Mouse (Mus musculus): Measurements from ENCODE around the gene Dus1l.
A peak's percentile ranks its signal among the peaks of the same experiment; 100 is the strongest.
"Not testable (repeated sequence)": the region's sequence is repeated elsewhere in the genome, so short reads cannot be mapped to it uniquely, and the experiment has no call there.

Gene Dus1l

DNA sequence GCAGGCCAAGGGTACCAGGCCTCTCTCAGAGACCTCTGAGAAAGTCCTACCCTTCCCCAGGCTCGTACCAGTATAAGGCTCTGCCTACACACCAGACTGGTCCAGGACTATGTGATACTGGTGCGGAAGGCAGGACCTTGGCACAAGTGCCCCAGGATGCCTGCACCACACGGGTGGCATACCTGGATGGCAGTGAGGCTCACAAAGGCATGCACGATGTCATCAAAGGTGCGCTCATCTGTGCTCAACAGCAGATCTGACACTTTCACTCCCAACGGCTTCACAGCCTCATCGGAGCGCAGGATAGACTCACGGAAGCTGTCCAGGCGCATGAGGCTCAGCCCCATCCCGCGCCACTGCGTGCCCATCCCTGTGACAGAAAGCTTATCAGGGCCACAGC, 22.0 kb upstream of the Dus1l start:
- peak; percentile 23 for DNase-seq

DNA sequence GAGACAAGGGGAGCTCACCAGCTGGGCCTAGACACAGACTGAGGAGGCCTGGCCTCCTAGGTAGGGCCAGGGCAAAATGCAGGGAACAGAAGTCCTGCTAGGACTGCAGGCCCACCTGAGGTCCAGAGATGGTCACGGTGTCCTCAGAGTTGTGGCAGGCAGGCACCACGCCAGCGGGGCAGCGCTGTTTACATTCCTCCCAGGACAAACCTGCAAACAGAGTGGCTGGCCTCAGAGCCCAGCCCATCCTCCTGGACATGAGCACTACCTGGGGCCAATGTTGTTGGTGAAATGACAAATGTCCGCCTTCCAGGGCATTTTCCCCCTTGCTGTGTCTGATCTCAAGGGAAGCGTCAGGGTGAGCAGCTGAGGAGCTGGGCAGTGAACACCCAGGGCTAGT, 21.2 kb upstream of the Dus1l start:
- DNase-seq, result peak; percentile 7

DNA sequence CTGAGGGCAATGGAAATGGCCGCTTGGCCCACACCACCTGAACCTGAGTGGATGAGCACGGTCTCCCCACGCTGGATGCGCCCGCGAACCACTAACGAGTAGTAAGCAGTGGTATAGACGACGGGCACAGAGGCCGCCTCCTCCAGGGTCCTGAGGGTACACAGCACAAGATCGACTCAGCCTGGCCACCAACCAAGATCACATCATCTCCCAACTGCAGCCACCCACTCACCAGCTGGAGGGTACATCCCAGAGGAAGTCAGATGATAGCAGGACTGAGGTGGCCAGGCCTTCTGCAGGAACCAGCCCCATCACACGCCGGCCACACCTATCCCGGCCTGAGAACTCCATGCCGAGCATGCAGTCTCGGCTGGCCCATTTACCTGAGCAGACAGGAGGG, 15.9 kb upstream of the Dus1l start:
- no peak for DNase-seq

DNA sequence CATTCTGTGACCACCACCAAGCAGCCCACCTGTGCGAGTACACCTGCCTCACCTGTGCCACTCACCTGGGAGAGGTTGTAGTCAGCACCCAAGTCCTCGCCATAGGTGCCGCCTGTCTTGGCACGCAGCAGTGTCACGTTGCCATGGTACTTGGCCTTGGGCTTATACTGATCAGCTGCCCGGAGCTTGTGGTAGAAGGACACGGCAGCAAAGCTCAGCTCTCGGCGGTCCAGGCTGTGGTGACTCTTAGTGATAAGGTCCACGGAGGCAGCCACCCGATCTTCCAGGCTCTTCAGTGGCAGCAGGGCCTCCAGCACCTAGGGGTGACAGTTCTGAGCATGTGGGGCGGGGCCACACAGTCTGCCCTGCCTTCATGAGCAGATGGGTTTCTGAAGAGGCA, 11.8 kb upstream of the Dus1l start:
- no peak for DNase-seq

DNA sequence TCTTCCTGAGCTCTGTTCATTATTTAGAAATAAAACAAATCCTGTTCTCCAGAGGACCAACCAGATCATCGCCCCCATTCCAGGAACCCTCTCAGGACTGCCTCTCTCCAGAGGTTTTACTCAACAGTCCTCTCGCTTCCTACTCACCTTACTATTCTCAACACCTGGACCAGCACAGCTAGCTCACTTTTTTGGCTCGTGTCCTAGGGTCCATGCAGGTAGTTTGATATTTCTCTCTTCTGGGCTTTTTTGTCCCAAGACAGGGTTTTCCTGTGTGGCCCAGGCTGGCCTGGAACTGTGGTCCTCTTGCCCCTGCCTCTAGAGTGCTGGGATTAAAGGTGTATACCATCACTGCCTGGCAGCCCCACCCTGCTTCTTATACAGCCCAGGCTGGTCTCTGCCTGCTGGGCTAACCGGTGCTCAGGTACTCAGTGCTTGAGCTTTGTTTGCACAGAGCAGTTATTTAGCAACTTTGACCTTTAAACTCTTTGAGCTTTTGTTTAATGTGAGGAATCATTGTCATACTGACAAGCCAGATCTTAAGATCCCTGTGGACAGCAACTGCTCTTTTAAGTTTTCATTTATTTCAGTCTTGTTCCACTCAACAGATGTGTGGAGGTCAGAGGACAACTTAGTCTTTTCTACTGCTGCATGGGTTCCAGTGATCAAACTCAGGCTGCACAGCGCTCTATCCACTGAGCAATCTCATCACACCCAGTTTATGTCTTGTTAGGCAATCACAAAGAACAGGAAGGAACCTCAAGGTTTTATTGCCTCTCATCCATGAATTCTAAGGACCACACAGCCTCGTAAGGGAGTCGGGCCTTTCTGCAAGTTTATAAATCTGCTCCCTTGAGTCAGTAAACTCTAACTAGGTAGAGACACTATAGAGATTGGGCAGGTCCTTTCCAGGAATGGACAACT, 9.4 kb upstream of the Dus1l start:
- no peak for DNase-seq

DNA sequence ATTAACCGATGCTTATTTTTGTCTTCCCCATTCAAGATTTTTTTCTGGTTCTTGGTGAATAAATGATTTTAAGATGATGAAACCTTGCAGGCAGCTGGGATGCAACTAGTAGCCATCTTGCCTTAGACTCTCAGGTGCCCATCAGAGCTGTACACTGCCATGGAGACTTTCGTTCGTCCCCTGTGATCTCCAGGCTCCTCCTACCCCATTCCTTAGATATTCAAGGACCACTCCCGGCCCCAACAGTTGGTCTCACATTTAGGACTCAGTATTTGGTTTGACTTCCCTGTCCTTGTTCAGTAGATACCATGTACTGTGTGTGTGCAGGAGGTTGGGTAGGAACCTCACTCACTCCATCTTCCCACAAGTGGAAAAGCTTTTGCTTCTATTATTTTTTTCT, 8.6 kb upstream of the Dus1l start:
- no peak for DNase-seq

DNA sequence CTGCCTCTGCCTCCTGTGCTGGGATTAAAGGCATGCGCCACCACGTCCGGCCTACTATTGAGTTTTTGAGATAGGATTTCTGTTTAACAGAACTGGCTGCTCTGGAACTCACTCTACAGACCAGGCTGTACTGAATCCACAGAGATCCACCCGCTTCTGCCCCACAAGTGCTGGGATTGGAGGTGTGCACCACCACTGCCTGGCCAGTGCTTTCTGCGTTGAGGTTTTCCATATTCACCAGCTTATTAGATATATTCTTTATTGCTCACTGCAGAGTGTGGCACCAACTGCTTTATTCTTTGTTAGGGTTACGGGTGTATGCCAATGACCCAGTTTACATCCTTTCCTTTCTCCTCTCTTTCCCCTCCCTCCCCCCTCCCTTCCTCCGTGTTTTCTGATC, 8.1 kb upstream of the Dus1l start:
- DNase-seq, result no peak

DNA sequence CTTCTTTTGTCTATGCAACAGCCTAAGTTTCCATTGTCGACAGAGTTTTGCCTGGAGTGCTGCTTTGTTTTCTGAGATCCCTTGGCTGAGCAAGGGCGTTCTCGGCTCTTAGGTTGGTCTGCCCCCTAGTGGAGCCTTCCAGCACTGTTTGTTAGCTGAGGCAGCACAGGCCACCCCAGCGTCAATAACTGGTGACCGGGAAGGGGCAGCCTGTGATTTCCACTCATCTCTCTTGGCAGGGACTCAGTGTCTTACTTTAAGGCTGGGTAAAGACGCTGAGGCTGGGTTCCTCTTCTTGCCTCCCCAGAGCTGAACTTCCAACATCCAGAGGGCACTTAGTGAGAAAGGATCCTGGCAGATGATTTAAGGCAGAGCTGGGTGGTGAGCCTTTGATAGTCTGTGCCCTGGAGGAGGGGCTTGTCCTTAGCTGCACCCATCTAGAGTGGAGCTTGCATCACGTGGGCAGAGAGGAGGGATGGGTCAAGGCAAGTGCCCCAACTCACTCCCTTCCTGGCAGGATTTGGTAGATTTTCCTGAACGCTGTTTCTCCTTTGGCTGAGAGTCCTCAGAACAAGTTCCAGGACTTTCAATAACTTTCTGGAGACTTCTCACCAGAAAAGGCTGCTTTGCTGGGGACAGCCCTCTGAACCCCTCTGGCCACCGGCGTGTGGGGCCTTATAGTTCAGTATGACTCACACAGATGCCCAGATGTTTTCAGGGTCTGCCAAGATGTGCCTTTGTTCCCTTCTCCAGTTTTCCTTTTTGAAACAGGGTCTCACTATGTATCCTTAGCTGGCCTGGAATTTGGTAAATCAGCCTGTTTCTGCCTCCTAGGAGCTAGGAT, 4.1 kb upstream of the Dus1l start:
- DNase-seq, result peak; percentile 87

DNA sequence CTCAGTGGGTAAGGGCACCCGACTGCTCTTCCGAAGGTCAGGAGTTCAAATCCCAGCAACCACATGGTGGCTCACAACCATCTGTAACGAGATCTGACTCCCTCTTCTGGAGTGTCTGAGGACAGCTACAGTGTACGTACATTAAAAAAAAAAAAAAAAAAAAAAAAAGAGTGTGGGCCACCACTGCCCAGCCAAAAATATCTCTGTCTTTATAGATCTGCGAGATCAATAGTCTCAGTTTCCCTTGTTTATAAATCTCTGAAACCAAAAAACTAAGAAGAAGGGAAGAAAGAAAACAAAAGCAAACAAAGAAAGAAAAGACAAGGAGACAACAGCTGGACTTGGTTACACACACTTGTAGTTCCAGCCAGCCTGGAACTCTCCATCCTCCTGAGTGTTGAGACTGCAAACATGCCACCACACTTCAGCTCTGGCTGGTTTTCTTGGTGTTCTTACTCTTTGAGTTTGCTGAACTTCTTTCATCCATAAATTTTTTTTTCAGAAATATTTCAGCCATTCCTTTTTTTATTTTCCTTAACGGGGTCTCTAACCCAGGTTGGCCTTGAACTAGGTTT, 3.2 kb upstream of the Dus1l start:
- DNase-seq, result no peak

DNA sequence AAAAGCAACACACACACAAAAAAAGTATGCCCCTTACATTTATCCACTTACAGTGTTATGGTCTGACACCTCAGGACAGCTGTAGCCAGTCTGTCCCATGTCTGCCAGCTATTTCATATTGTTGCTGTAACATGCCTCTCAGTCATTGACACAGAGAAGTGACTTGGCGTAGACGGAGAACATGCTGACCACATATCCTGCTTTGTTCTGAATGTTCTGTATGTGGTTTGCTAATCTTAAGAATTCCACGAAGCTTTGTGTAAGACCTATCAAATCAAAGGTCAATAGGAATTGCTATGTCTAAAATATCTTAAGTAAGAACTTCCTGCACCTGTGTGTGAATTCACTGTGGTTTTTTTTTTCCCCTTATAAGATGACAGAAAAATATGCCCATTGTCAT, 2.0 kb upstream of the Dus1l start:
- no peak for DNase-seq

DNA sequence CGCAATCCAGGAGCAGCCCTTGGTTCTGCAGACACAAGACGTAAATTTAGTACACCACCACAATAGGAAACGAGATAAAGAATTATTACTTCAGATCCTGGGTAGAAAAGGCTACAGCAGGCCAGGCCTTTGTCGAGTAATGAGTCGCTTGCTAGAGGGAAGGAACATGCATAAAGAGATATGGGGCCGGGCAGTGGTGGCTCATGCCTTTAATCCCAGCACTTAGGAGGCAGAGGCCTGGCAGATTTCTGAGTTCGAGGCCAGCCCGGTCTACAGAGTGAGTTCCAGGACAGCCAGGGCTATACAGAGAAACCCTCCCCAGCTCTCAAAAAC, 377 bp upstream of the Dus1l start:
- DNase-seq, result no peak

DNA sequence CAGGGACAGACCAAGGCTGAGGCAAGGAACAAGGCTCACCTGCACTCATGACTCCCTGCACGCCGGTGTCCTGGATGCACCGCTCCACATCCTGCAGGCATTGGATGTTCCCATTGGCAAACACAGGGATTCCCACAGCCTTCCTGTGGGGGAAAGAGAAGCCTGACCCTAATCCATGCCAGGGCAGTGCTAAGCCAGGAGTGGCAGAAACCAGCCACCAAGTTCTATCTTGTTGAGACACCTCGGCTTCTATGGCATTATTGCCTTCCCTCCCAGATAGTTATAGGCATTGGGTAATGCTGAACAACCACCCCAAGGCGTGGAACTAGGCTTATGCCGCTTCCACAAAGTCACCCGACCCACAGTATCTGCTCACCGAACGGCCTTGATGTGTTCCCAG, 3.6 kb downstream of the Dus1l start:
- no peak for DNase-seq

DNA sequence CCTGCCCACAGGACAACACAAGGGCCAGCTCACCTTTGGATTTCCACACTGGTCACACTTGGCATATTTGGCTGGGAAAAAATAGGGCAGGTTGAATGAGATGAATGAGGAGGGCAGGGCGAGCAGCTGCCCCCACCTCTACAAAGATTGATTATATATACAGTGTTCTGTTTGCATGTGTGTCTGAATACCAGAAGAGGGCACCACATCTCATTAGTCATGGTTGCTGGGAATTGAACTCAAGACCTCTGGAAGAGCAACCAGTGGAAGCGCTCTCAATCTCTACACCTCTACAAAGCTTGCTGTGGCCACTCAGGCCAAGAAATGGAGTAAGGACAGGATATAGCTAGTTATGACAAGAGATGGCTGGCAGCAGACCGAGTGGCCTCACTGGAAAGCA, 6.4 kb downstream of the Dus1l start:
- no peak for DNase-seq

DNA sequence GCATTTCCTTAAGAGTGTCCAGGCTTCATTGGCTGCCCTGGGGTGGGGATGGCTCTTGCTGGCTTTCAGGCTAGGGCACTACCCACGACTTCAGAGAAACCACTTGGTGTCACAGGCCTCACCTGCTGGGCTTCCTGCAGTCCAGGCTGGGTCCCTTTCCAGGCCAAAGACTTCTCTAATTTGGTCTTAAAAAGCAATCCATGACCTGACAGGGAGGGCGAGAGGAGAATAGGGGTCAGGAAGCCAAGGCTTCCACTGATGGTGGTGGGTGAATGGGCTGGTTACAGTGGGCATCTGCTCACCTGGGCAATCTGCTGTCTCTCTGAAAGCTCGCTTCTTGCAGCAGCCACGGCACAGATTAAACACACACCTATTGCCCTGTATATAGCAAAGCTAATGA, 6.8 kb downstream of the Dus1l start:
- DNase-seq, result no peak

DNA sequence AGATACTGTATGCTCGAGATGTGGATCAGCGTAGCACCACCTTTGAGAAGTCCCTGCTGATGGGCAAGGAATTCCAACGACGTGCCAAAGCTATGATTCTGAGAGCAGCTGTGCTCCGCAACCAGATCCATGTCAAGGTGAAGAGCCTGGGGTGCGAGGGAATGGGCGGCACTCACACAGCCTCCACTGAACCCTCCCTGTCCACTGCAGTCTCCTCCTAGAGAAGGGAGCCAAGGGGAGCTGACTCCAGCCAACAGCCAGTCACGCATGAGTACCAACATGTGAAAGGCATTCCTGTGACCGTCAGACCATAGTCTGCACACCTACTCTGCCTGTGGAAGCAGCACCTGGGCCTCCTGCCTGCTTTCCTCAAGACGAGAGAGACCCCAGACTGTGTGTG, 7.7 kb downstream of the Dus1l start:
- not testable (repeated sequence) for DNase-seq

DNA sequence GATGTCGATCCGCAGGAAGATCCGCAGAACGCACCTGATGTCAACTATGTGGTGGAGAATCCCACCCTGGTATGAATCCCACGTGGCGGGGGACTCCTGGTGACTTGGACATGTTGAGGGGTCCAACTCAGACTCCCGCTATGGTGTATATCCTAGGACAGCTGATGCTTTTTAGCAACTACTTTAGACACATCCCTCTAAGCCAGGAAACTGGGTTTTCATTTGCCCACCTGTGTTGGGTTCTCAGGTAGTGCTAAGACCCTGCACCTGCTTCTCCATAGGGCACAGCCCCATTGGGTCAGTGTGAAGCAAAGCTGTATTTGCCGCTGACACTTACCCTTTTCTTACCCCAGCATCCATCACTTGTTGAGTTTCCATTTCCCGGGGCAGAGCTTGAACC, 11.1 kb downstream of the Dus1l start:
- DNase-seq, result no peak

DNA sequence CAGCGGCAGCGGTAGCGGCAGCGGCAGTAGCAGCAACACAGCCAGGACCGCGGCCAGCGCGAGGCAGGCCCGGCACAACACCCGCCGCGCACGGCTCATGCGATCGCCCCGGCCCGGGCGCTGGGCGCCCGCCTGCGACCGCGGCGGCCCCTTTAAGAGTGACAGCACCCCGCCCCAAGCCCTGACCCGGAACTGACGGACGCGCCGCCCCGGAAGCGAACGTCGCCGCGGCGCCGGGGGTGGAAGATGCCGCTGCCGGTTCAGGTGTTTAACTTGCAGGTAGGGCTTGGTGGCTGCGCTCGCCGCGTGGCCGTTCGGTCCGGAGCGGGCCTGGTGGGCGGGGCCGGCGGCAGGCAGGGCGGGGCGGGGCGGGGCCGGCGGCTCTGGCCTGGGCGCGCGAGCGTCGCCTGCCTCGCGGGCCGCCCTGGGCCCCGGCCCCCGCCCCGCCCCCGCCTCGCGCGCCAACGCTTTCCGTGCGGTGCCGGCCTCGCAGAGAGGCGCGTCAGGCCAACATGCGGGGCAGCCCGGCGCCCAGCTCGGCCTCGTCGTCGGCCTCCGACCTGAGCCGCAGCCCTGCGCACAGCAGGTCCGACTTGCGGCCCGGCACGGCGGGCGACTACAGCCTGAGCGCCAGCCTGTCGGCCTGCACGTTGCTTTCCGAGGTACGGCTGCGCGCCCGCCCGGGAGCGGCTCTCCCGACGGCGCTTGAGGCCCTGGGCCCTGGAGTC, 12.0 kb downstream of the Dus1l start, which contains the start of the genes Rfng and Gps1:
Gene Rfng, minus strand, starts transcription at position 144 of the 728 bp plus-strand sequence.
Gene Gps1, plus strand, starts transcription at position 209 of the 728 bp plus-strand sequence.
- peak; percentile 77 for DNase-seq

DNA sequence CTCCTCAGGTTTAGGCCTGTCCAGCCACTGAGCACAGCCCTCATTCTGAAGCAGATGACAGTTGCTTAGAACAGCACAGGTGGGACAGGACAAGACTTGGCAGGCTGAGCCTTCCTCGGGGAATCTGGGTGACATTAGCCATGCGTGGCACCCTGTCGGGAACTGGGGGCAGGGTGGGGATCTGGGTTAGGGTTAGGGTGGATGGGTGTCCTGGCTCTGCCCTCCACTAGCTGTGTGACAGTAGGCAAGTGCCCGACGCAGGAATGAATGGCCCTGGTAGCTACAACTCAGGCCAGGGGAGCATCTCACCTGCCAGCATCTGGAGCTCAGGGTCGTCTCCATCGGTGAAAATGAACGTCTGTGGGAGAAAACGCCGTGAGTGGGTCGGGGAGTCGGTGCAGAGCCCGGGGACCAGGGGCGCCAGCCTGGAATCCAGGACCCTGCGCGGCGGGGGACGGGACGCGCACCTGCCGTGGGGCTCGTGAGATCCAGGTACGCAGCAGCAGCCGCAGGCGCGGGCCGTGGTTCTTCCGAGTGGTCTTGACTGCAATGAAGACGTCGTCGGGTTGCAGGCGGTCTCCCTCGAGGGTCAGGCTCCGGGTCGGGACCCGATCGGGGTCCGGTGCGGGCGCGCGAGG, 12.7 kb downstream of the Dus1l start:
- DNase-seq, result peak; percentile 53

DNA sequence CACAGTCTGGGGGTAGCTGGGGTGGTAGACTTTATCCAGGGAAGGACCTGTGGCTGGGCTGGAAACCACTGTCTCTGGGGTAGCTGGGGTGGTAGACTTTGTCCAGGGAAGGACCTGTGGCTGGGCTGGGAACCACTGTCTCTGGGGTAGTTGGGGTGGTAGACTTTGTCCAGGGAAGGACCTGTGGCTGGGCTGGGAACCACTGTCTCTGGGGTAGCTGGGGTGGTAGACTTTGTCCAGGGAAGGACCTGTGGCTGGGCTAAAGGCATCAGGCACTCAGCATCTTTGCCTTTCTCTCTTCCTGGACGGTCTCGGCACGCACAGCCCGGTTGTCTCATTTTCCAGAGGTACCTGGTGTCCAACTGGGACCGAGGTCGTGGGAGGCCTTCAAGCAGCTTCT, 14.8 kb downstream of the Dus1l start:
- not testable (repeated sequence) for DNase-seq

DNA sequence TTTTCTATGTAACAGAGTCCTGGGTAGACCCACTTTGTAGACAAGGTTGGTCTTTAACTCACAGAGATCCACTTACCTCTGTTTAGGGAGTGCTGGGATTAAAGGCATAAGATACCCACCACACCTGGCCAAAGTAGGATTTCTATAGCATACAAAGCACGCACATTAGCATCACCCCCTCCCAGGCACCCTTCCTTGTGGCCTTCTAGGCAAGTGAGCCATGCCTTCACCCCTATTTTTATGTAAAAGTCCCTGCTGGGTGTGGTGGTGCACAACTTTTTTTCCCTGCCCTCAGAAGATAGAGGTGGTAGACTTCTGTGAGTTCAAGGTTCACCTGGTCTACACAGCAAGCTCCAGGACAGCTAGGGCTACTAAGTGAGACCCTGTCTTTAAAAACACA, 16.3 kb downstream of the Dus1l start:
- DNase-seq, result no peak

DNA sequence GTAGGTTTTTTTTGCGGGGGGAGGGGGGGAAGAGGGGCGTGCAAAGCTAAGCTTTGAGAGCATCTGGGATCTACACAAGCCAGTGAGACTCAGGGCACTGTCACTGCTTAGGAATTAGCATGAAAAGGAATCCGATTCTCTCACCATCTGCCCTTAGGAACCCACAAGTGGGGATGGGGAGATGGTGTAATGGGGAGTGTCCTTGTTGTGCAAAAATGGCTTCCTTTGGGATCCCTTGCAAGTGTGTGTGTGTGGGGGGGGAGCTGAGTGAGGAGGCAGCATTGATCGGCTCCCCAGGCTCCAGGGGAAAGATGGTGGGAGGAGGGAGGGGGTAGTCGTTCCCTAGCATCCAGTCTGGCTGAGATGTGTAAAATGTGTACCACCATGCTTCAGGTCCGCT, 19.1 kb downstream of the Dus1l start:
- no peak for DNase-seq

DNA sequence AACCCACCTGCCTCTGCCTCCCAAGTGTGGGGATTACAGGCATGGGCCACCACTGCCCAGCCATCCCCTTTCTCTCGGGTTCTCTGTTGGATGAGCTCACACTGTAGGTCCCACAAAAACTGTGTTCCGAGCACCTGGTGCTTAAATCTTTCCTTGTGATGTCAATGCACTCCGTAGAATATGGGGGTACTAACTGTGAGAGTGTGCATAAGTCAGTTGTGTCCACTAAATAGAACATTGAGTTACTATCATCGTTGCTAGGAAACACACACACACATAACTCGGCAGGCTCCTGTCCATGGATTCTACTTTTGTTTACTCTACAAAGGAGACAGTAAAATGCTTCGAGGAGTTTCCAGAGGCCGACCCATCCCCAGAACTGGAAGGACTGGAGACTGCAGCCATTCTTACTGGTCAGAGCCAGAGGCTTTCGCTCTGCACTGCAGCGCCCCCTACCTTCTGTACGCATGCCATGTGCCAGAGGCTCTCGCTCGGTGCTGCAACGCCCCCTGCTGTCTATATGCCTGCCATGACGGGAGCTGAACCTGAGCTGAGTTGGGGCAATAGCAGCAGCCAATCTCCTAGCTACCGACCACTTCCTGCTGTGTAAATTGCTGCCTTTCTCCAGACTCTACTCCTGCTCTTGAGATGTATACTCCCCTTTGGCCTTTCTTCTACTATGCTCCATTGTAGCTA, 20.3 kb downstream of the Dus1l start:
- DNase-seq, result peak; percentile 95

Measured in cerebellum, adult 9-10 months (tissue).